Mouse (Mus musculus): ENCODE measurements around the gene Gmcl1.

- TF ChIP-seq GATA1 (IDR thresholded peaks at IDR 0.05; ENCODE audit: low read length) (no peak), TAL1 (IDR thresholded peaks at IDR 0.05; ENCODE audit: low read length) (no peak)
Measured at GRCm38 (mm10) chr6:86752843-86753485, 19.8 kb upstream of the Gmcl1 start.

Data from erythroblast, embryonic 14.5 days (primary cell).